Mouse (Mus musculus): ENCODE results near the gene Zfp775. TPM values are rescaled to one million over a fixed set of nuclear protein-coding genes. Genes with fewer than 3 reads are reported as not detected.
"Not testable (repeated sequence)": the region's sequence is repeated elsewhere in the genome, so short reads cannot be mapped to it uniquely, and the experiment has no call there.

The Zfp775 gene
- total RNA-seq, 2 experiments from 2014 or later, result 6.3 to 8.3 TPM

DNA sequence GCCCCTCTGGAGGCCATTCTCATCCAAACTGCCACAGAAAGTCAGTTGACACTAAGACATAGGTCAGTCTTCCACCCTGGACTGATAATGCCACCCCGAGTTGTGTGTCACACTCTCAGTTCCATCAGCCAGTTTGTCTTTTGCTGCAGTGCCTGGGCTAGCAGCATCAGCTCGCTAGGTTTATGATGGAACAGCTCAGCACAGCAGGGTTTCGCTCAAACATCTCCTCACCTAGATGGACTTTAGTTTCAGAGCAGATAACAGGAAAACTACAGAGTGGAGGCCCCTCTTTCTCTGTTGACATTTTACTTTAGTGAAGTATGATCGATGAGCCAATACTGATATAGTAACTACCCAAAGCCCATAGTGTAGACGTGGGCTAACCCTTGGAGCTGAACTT is 12.9 kb downstream of the Zfp775 start:
- DNase-seq (ENCODE audit: extremely low spot score in 1 of 2, low spot score in 2 of 2), result no peak
- H3K27ac ChIP-seq, result no peak overlapping the region
- H3K4me3 ChIP-seq, result no peak overlapping the region
- no peak for TF ChIP-seq CTCF (IDR thresholded peaks at IDR 0.05)
- intact Hi-C loops (cut with DNase I), result no loop called here

DNA sequence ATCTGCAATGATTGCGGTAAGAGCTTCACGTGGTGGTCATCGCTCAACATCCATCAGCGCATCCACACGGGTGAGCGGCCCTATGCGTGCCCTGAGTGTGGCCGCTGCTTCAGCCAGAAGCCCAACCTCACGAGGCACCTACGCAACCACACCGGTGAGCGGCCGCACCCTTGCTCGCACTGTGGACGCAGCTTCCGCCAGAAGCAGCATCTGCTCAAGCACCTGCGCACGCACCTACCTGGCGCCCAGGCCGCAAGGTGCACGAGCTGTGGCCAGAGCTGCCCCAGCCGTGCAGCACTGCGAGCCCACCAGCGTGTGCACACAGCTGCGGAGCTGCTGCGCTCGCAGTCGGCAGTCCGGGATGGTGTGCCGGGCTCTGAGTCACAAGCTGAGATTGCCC is 18.2 kb downstream of the Zfp775 start:
- H3K4me3 ChIP-seq, result no peak overlapping the region
- no peak for TF ChIP-seq CTCF (IDR thresholded peaks at IDR 0.05)
- no peak overlapping the region for H3K27ac ChIP-seq
- intact Hi-C loops (cut with DNase I), result no loop called here
- DNase-seq (ENCODE audit: extremely low spot score in 1 of 2, low spot score in 2 of 2), result no peak

DNA sequence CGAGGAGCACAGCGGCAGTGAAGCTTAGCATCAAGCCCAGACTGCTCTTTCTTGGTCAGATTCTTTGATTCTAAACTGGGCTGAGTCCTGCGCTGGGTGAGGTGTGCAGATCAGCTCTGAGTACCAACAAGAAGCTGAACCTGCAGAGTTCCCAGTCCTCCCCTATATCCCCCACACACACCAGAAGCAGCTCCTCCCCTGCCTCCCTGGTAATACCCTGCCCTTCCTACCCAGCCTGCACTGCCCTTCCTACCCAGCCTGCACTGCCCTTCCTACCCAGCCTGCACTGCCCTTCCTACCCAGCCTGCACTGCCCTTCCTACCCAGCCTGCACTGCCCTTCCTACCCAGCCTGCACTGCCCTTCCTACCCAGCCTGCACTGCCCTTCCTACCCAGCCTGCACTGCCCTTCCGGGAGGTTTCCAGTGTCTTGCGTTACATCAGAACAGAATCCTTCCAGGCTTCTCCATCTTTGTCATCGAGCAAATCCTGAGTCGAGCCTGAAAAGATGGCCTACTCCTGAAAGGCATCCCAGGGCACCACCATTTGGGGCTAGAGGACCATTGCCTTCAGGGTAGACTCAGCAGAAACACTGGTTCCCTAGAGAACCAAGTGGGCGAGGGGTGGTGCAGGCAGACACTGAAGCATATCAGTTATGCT is 20.5 kb downstream of the Zfp775 start:
- H3K4me3 ChIP-seq; H3K27ac ChIP-seq; intact Hi-C loops (cut with DNase I); DNase-seq (ENCODE audit: extremely low spot score in 1 of 2, low spot score in 2 of 2): not testable (repeated sequence)

DNA sequence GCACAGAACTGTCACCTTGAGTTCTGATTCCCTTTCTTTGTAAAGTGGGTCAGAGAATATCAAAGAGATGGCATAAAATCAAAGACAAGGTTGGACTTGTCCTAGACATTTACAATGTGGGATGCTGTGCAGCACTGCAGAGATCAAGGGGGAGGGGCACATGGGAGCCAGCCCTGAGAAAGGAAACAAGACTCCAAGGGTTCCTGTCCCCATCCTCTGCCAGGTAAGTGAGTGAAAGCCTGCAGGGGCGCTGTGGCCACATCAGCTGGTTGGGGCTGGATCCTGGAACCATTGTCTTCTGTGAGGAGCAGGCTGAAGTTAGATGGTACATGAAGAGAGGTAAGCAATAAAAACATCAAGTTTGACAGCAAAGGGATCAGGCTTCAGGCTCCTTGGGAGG is 21.6 kb downstream of the Zfp775 start:
- no peak overlapping the region for H3K4me3 ChIP-seq
- no peak for TF ChIP-seq CTCF (IDR thresholded peaks at IDR 0.05)
- no peak for DNase-seq (ENCODE audit: extremely low spot score in 1 of 2, low spot score in 2 of 2)
- intact Hi-C loops (cut with DNase I), result no loop called here
- H3K27ac ChIP-seq, result no peak overlapping the region

DNA sequence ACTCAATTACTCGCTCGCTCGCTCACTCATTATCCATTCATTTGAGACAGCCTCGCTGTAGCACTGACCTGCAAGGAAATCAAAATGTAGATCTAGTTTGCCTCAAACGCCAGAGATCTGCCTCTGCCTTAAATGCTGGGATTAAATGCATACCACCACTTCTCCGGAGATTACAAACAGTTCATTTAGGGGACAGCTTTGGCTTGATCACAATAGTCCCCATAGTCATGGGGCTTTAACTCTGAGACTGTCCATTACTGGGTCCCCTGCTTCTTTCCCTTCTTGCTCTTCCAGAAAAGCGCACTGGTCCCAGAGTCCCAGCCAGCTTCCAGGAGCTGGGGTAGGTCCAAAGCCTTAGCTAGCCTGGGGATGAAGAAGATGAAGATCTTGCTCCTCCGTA is 24.6 kb downstream of the Zfp775 start, which contains the start of gene AI854703:
Gene AI854703, plus strand, starts transcription at position 301 of the 400 bp plus-strand sequence.
- Histone ChIP-seq H3K27ac (peak within 1 kb of the TSS; percentile 87), H3K4me3 (peak within 1 kb of the TSS; percentile 76)
- no peak for DNase-seq (ENCODE audit: extremely low spot score in 1 of 2, low spot score in 2 of 2)
- intact Hi-C loops (cut with DNase I), result loop anchor here (2.0 kb wide), 1 partner anchor 72 kb away; the partner anchor contains the start of gene Lrrc61
- TF ChIP-seq CTCF (IDR thresholded peaks at IDR 0.05), result no peak

DNA sequence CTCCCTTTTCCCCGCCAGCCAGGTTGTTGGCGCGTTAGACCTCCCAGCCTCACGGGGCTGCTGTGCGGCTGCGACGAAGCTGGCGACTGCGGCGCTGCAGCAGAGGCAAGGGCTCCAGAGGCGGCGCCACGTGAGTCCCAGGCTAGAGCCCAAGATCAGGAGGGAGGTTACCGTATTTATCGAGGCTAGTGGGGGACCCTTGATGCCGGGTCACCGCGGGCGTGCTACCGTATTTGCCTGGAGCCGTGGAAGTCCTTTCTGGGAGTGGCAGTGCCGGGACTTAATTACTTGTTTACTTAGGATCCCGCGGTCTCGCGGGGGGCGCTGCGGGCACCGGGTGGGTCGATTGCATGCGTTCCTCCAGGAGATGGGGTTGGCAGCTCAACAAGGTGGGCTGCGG is 25.1 kb downstream of the Zfp775 start:
- Histone ChIP-seq H3K27ac (peak overlapping the region; percentile 87), H3K4me3 (peak overlapping the region; percentile 76)
- intact Hi-C loops (cut with DNase I), result loop anchor here (2.0 kb wide), 1 partner anchor 72 kb away; the partner anchor contains the start of gene Lrrc61

DNA sequence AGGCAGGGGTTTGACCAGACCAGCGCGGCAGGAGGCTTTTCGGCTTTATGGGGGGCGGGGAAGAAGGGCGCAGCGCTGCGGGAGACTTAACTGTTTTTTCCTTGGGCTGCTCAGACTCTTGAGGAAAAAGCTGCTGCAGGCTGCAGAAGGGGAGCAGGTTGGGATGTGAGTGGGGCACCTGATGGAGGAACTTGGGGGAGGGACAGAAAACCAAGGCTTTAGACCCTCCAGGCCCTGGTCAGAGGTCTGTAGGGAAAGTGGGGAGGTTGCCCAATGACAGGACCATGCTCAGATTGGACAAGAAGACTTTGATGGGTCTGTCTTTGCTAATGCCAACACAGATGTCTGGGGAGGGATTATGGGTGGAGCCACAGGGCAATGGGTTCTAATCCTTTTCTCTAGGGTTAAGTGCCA is 25.7 kb downstream of the Zfp775 start:
- H3K27ac ChIP-seq, result peak overlapping the region; percentile 87
- DNase-seq (ENCODE audit: extremely low spot score in 1 of 2, low spot score in 2 of 2), result peak in 1 of 2 experiments; percentile 28
- intact Hi-C loops (cut with DNase I), result loop anchor here (2.0 kb wide), 1 partner anchor 73 kb away; the partner anchor contains the start of gene Lrrc61

More for the DNA sequence above, 25.1 kb downstream of the Zfp775 start:
- no peak; the same call in 1 of the 2 replicates for TF ChIP-seq CTCF (IDR thresholded peaks at IDR 0.05)
- DNase-seq (ENCODE audit: extremely low spot score in 1 of 2, low spot score in 2 of 2), result peak; percentile 64 to 71

DNA sequence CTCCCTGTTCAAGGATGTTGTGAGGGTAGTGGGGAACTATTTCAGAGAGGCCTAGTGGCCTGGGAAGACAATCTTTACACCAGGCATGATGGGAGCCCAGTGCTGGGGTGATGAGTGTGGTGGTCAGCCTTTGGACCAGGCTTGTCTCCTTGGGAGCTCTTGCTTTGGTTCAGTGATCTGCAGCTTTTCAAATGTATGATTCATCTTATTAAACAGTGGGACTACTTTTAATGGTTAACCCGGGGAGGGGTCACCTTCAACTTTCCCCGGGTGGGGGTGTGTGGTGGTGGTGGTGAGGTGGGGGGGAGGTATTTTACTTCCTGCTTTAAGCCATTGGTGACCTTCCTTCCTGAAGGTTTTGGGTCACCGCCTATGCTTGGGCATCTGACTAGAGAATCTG is 26.5 kb downstream of the Zfp775 start:
- peak overlapping the region; percentile 87 for H3K27ac ChIP-seq
- intact Hi-C loops (cut with DNase I), result no loop called here
- TF ChIP-seq CTCF (IDR thresholded peaks at IDR 0.05), result no peak
- peak overlapping the region; percentile 76 for H3K4me3 ChIP-seq
- no peak for DNase-seq (ENCODE audit: extremely low spot score in 1 of 2, low spot score in 2 of 2)

More for the DNA sequence above, 25.7 kb downstream of the Zfp775 start:
- no peak for TF ChIP-seq CTCF (IDR thresholded peaks at IDR 0.05)
- peak overlapping the region; percentile 76 for H3K4me3 ChIP-seq

DNA sequence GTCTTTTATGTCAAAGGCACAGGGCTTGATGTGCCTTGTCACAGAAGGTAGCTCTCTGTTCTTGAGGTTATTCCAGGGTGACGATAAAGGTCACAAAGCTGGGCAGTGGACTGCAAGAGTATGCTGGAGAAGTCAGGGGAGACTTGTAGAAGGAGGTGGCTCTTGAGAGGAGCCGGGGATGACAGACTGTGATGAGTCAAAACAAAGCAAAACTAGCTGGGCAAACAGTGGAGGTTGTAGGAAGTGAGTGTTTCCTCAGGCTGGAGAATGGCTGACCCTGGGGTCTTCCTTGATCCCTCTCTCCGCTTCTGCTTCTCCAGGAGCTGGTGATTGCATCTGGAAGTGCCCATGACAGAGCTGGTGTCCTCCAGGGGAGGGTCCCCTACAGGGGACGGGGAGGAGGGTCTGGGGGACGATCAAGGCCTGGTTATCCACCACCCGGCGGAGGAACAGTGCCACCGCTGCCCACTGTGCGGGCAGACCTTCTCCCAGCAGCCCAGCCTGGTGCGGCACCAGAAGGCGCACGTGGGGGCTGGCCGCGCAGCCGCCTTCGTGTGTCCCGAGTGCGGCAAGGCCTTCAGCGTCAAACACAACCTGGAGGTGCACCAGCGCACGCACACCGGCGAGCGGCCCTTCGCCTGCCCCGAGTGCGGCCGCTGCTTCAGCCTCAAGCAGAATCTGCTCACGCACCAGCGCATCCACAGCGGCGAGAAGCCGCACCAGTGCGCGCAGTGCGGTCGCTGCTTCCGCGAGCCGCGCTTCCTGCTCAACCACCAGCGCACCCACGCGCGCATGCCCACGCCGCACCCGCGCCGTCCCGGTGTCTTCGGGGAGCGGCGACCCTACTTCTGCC is 27.2 kb downstream of the Zfp775 start:
- intact Hi-C loops (cut with DNase I), result no loop called here
- DNase-seq (ENCODE audit: extremely low spot score in 1 of 2, low spot score in 2 of 2), result peak; percentile 65 to 70
- Histone ChIP-seq H3K4me3 (peak overlapping the region; percentile 54), H3K27ac (peak overlapping the region; percentile 72)
- TF ChIP-seq CTCF (IDR thresholded peaks at IDR 0.05), result no peak

DNA sequence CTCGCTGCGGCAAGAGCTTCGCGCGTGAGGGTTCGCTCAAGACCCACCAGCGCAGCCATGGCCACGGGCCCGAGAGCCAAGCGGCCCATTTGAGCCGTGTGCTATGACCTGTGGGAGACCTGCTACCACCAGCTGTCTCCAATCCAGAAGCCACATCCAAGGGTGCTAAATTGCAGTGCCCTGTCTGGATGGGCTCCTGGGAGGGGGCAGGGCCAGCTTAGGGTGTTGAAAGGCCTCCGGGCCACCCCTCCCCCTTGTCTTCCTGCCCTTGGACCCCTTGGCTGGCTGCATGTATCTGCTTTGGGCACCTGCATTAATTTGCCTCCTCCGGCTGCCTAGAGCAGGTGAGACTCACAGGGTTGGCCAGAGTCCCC is 27.8 kb downstream of the Zfp775 start:
- Histone ChIP-seq H3K27ac (peak overlapping the region; percentile 72), H3K4me3 (peak overlapping the region; percentile 54)
- no peak for TF ChIP-seq CTCF (IDR thresholded peaks at IDR 0.05)
- DNase-seq (ENCODE audit: extremely low spot score in 1 of 2, low spot score in 2 of 2), result no peak
- intact Hi-C loops (cut with DNase I), result no loop called here

DNA sequence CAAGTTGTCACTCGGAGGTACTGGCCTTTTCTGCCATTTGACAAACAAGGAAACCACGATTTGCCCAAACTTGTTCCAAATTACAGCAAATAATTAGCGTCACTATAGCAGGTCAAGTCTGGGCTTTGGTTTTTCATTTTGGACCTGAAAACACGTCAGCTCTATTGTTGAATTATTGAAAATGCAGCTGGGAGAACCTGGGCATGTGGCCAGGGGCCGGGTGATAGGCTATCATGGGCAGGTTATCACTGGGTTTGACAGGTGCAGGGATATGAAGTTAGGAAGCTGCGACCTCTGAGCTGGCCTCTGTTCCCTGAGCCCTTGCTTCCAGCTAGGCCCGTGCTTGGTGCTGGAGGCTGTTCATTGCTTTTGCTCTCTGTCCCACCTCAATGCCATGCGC is 29.0 kb downstream of the Zfp775 start:
- no peak overlapping the region for H3K4me3 ChIP-seq
- intact Hi-C loops (cut with DNase I), result no loop called here
- no peak for DNase-seq (ENCODE audit: extremely low spot score in 1 of 2, low spot score in 2 of 2)
- no peak overlapping the region for H3K27ac ChIP-seq
- TF ChIP-seq CTCF (IDR thresholded peaks at IDR 0.05), result no peak

DNA sequence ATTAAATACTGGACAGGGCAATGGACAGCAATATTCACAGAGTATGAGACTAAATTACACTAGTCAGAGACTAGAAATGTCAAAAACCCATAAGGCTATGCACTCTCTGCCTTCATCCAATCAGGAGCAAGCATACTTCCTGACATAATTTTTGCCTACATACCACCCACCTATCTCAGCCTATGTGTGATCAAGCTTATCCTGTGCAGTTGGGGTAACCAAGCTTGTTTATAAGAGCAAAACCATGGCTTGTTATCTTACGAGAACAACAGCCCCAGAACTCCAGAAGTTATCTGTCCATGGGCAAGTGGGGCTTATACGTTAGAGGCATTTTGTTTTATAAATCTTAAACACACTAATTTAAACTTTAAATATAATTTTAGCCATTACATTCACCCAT is 33.2 kb downstream of the Zfp775 start:
- no peak overlapping the region for H3K4me3 ChIP-seq
- DNase-seq (ENCODE audit: extremely low spot score in 1 of 2, low spot score in 2 of 2), result no peak
- intact Hi-C loops (cut with DNase I), result no loop called here
- TF ChIP-seq CTCF (IDR thresholded peaks at IDR 0.05), result no peak
- H3K27ac ChIP-seq, result no peak overlapping the region

Measured in left cerebral cortex, adult 2 months (tissue).